Mouse (Mus musculus) intestine, postnatal 0 days (tissue): Measurements from ENCODE around the gene Pdzd2. TPM values are rescaled to one million over a fixed set of nuclear protein-coding genes. Genes with fewer than 3 reads are reported as not detected.

Experiments used
- ATAC-seq: fragments of 200-750 bp; cut with Nextera tagmentation; 2 replicates; pipeline ENCODE4 v1.8.0; 2017; ENCODE audit warnings: mild to moderate bottlenecking, moderate TSS enrichment, moderate library complexity
- H3K27ac ChIP-seq: fragments of 300-500 bp; sonication (generic); 2 replicates; pipeline ENCODE4 v1.5.1; 2014; ENCODE audit warnings: mild to moderate bottlenecking, low read depth, low read length, moderate library complexity
- H3K27me3 ChIP-seq: fragments of 300-500 bp; sonication (generic); replicated peaks from 2 replicates; pipeline ENCODE4 v1.6.1; 2014; ENCODE audit warnings: low read length, mixed read lengths; ENCODE audit not compliant: control insufficient read depth, insufficient read depth
- H3K36me3 ChIP-seq: fragments of 300-500 bp; sonication (generic); 2 replicates; pipeline ENCODE4 v1.6.1; 2014; ENCODE audit warnings: mild to moderate bottlenecking, moderate library complexity; ENCODE audit not compliant: control insufficient read depth, insufficient read depth
- H3K4me1 ChIP-seq: fragments of 300-500 bp; sonication (generic); replicated peaks from 2 replicates; pipeline ENCODE4 v1.6.1; 2014; ENCODE audit warnings: antibody characterized with exemption, low read length, mixed read lengths; ENCODE audit not compliant: control insufficient read depth, insufficient read depth
- H3K4me2 ChIP-seq: fragments of 300-500 bp; sonication (generic); replicated peaks from 2 replicates; pipeline ENCODE4 v1.6.1; 2014; ENCODE audit warnings: low read depth, mild to moderate bottlenecking, moderate library complexity
- H3K4me3 ChIP-seq: fragments of 300-500 bp; sonication (generic); 2 replicates; pipeline ENCODE4 v1.5.1; 2014; ENCODE audit warnings: low read depth, low read length
- H3K9ac ChIP-seq: fragments of 300-500 bp; sonication (generic); 2 replicates; pipeline ENCODE4 v1.6.1; 2014; ENCODE audit warnings: mild to moderate bottlenecking, low read depth, low read length
- H3K9me3 ChIP-seq: fragments of 300-500 bp; sonication (generic); 2 replicates; pipeline ENCODE4 v1.6.1; 2016; ENCODE audit warnings: mixed run types; ENCODE audit not compliant: control insufficient read depth
- CTCF ChIP-seq: sonication (generic); IDR thresholded peaks from 2 replicates; pipeline ENCODE4 v1.5.1; 2016; ENCODE audit warnings: low read depth, mild to moderate bottlenecking, control low read depth, antibody characterized with exemption, moderate library complexity
- WGBS: fragments of 180-500 bp; shearing (Covaris S2); extraction: QIAGEN DNeasy Blood & Tissue Kit; methylation state at CpG from one replicate; pipeline ENCODE4 v1.1.7; 2014; 5-methylcytosine and 5-hydroxymethylcytosine counted together
- polyA plus RNA-seq: library from polyadenylated mRNA; unstranded; fragments of >200 nt; fragmentation: Nextera tagmentation; extraction: Ambion mirVana; gene quantifications from 2 replicates; pipeline ENCODE4 v1.2.1, GENCODE M21; 2015

Gene Pdzd2
- polyA plus RNA-seq, 1 experiment from 2014 or later: 10.1 TPM

DNA sequence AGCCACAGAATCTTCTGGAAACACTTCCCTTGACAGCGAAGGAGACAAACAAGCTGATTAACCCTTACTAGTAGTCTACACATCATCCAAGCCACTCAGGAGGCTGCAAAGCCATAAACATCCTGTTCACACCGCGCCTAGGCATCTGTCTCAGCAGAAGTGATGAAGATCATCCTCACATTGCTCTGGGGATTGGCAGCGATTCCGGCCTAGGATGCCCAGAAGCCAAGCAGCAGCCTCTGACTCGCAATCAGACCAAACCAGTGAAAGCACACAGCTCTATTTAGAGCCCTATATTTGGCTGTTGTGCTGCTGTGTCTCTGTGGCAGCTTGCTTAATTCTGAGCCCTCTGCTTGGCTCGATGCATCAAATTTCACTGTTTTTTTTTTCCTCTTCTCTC is 99.0 kb downstream of the Pdzd2 start:
- Histone ChIP-seq H3K9me3 (no peaks in the 10 kb centered on the region), H3K4me1 (no peaks in the 10 kb centered on the region), H3K27me3 (no peaks in the 10 kb centered on the region), H3K9ac (no peak overlapping the region), H3K27ac (no peak overlapping the region), H3K36me3 (no peaks in the 10 kb centered on the region), H3K4me3 (no peak overlapping the region), H3K4me2 (no peak overlapping the region)
- 72% methylated on average over 7 of the region's 7 CpGs for WGBS
- TF ChIP-seq CTCF: no peak
- ATAC-seq: no peak

DNA sequence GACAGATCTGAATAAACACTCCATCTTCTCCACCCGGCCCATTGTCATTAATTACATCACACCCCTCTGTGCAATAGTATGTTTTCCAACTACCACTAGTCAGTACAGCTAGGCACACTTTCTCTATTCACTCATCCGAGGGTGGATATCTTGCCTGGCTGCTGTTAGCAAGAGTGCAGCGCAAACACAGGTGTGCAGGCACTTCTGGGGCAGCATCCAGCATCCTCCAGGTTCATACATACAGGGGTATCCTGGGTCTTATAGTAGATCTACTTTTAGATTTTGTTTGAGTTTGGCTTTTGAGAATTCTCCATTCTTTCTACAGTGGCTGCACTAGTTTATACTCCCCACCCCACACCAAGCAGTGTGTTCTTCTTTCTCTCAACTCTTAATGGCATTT is 99.9 kb downstream of the Pdzd2 start:
- H3K4me1 ChIP-seq: no peaks in the 10 kb centered on the region
- H3K27me3 ChIP-seq: no peaks in the 10 kb centered on the region
- H3K4me3 ChIP-seq: no peak overlapping the region
- H3K27ac ChIP-seq: no peak overlapping the region
- no peak overlapping the region for H3K9ac ChIP-seq
- H3K36me3 ChIP-seq: no peaks in the 10 kb centered on the region
- H3K9me3 ChIP-seq: no peaks in the 10 kb centered on the region
- TF ChIP-seq CTCF: no peak
- no peak for ATAC-seq
- no peak overlapping the region for H3K4me2 ChIP-seq
- WGBS: 62% methylated on average over 3 of the region's 3 CpGs

DNA sequence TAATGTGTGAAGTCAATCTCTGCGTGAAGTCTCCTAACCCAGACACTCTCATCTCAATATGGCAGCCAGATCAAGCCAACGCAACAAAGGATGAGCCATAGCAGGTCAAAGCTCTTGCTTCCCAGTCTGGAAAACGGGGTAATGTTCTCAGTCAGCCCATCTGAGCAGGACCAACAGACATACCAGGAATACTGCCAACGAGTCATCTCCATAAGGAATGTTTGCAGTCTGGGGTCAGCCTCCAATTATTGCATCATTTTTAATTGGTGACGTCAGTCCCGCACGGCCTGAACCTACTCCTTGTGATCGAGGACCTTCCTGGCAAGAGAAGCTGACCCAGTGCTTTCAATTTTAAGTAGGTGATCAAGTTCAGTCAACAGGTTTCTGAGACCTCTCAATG is 100.5 kb downstream of the Pdzd2 start:
- Histone ChIP-seq H3K4me1 (no peaks in the 10 kb centered on the region), H3K9me3 (no peaks in the 10 kb centered on the region), H3K36me3 (no peaks in the 10 kb centered on the region), H3K4me2 (no peak overlapping the region), H3K9ac (no peak overlapping the region), H3K4me3 (no peak overlapping the region), H3K27me3 (no peaks in the 10 kb centered on the region), H3K27ac (no peak overlapping the region)
- TF ChIP-seq CTCF: no peak
- 82% methylated on average over 8 of the region's 8 CpGs for WGBS
- ATAC-seq: no peak

DNA sequence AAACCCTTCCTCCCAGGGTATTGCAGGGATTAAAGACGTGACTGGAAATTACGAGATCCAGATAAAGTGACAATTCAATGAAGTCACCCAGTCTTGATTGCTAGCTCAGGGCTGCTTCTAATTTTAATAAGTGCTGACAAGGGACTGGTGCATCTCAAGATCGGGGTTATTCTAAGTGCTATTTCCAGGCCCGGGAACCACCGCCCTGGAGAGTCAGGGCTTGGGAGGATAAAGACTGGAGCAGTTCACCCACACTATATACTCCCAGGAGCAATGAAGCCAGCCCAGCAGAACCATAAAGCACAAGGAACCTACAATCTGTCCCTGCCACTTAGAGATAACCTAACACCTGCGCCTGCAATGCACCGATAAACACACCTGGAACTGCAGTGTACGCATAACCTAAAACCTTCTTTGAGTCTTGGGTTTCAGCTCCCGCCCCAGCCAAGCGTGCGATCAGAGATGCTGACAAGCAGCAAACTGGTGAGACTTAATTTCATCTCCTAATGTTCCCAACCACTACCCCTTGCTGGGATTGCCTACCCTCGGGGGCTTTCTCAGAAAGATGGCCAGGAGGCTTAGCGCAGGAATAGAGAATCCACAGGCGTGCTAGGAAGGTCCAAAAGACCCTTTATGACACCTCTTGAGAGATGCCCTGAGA is 101.2 kb downstream of the Pdzd2 start:
- no peaks in the 10 kb centered on the region for H3K4me1 ChIP-seq
- 77% methylated on average over 14 of the region's 14 CpGs for WGBS
- no peak overlapping the region for H3K4me3 ChIP-seq
- no peak overlapping the region for H3K9ac ChIP-seq
- no peaks in the 10 kb centered on the region for H3K27me3 ChIP-seq
- H3K9me3 ChIP-seq: no peaks in the 10 kb centered on the region
- no peak overlapping the region for H3K4me2 ChIP-seq
- H3K27ac ChIP-seq: no peak overlapping the region
- ATAC-seq: no peak
- H3K36me3 ChIP-seq: no peaks in the 10 kb centered on the region
- TF ChIP-seq CTCF: no peak

DNA sequence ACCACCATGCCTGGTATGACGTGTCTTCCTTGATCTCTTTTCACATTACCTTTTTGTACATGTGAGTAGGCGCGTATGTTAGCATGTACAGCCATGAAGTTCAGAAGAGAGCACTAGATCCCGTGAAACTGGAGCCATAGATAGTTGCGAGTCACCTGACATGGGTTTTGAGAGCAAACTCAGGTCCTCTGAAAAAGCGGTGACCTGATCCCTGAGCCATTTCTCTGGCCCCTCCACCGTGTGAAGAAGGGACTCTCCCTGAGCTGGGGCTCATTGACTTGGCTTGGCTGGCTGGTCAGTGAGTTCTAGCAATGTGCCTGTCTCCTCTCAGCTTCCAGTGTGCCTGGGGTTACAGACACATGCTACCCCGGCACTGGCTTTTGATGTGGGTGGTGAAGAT is 102.2 kb downstream of the Pdzd2 start:
- ATAC-seq: no peak
- Histone ChIP-seq H3K36me3 (no peaks in the 10 kb centered on the region), H3K9ac (no peak overlapping the region), H3K4me1 (no peaks in the 10 kb centered on the region), H3K4me2 (no peak overlapping the region), H3K27ac (no peak overlapping the region), H3K4me3 (no peak overlapping the region), H3K27me3 (no peaks in the 10 kb centered on the region), H3K9me3 (no peaks in the 10 kb centered on the region)
- no peak for TF ChIP-seq CTCF
- WGBS: 94% methylated on average over 8 of the region's 8 CpGs

DNA sequence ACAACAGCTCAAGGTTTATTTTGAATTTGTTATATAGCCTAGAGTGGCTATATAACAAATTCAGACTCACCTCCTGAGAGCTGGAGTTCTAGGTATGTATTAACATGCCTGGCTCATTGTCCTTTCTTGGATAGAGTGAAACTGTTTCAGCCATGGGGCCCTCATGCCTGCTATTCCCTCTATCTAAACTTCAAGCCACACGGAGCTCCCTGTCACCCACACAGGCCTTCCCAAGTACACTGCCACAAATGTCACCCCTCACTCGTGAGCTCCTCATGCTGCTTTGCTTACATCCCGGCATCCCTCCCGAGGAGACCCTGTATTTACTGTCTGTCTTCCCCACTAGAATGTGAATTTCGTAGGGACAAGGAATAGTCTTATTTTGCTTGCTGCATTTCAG is 103.3 kb downstream of the Pdzd2 start:
- no peak for TF ChIP-seq CTCF
- H3K36me3 ChIP-seq: no peaks in the 10 kb centered on the region
- WGBS: 85% methylated on average over 5 of the region's 5 CpGs
- no peaks in the 10 kb centered on the region for H3K4me1 ChIP-seq
- no peak for ATAC-seq
- no peaks in the 10 kb centered on the region for H3K27me3 ChIP-seq
- H3K4me3 ChIP-seq: no peak overlapping the region
- H3K27ac ChIP-seq: no peak overlapping the region
- H3K9me3 ChIP-seq: no peaks in the 10 kb centered on the region
- H3K4me2 ChIP-seq: no peak overlapping the region
- H3K9ac ChIP-seq: no peak overlapping the region

DNA sequence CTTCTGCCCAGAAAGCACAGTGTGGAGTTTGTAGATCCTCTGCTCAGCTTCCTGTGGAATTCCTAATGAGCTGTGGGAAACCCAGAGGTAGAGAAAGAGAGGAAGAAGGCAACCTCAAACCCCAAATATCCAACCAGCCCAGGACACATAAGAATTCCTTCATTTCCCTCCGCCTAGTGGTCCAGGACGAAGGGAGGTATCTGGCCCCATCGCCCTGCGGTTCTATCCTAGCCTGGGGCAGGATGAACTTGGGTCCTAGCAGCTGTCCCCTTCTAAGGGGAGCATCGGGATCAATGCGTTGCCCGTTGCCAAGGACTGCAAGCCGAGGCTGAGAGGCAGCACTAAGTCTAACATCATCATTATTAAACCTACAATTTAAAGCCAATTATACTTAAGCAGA is 104.8 kb downstream of the Pdzd2 start:
- WGBS: 93% methylated on average over 8 of the region's 8 CpGs
- Histone ChIP-seq H3K4me2 (no peak overlapping the region), H3K9me3 (no peaks in the 10 kb centered on the region), H3K4me3 (no peak overlapping the region), H3K36me3 (no peaks in the 10 kb centered on the region), H3K9ac (no peak overlapping the region), H3K4me1 (no peaks in the 10 kb centered on the region), H3K27me3 (no peaks in the 10 kb centered on the region), H3K27ac (no peak overlapping the region)
- ATAC-seq: no peak
- TF ChIP-seq CTCF: no peak
